Mouse (Mus musculus) NIH3T3 (cell line): ENCODE measurements around the gene Cx3cr1.
A peak's percentile ranks its signal among the peaks of the same experiment; 100 is the strongest.

Experiments used
- DNase-seq: peaks from one replicate; pipeline ENCODE4 v3.0.0-alpha.2; 2012; ENCODE audit warnings: low read depth

Cx3cr1 gene

DNA sequence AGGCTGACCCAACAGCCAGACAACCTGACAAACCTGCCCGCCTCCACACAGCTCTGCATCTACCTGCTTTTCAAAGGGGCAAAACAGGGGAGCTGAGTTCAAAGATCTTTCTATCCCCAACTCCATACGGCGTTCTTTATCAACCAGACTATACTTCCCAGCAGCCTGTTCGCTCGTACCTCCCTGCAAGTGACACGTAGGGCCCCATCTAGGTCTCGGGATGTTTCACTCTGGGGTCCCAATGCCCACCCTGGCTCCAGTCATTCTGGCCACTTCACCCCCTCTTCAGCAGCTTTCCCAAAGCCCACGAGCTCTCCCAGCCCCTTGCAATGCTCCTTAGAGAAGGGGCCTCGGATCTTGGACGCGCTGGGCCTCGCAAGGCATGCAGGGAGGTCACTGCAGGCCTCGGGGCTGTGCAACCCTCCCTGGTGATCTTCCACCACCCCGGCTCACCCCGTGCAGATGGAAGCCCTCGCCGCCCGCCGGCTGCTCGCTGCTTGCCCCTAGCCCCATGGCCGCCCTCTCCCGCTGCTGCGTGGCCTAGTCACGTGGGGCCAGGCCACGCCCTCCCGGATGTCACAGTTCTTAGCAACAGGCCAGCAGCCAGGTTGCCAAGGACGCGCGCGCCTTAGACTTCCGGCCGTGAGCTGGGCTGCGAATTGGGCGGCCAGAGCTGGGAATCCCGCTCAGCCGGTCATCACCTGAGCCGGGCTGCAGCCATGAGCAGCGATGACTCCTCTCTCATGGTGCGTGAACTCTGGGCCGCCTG, 132.5 kb downstream of the Cx3cr1 start, which contains the start of the genes Gorasp1 and Ttc21a:
TSS of gene Gorasp1 (minus strand) at position 561 of the 769 bp plus-strand sequence.
TSS of gene Ttc21a (plus strand) at position 602 of the 769 bp plus-strand sequence.
- DNase-seq = peak; percentile 97

DNA sequence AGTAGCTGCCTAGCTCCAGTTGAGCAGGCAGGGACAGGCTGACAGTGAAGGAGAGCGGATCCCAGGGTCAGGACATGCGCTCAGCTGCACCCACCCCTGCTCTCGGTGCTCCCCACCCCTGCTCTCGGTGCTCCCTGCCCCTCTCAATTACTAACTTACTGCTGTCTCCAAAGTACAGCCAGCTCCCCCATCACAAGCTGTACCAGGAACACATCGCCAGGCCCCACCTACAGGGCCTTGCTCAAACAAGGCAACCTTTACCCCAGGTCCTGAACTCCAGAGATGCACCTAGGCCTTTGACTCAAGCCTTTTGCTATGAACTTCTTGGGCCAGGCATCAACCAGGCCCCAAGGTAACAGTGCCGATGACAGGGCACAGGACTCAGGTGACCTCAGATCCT, 136.0 kb downstream of the Cx3cr1 start:
- DNase-seq = no peak

DNA sequence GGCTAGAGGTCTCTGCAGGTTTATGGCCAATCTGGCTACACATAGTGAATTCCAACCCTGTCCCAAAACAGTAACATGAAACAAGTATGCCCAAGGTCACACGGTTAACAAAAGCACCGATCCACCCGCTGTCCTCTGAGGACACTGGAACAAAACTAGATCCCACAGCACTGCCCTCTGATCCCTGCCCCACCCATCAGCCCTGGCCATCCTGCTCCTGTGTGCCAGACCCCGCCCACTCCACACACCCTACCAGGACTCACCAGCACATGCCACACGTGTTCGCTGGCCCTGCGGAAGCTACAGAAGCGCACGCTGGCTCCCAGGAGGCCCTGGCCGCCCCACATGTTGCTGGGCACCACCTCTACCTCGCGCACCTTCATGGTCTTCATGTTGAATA, 137.3 kb downstream of the Cx3cr1 start:
- DNase-seq = no peak

DNA sequence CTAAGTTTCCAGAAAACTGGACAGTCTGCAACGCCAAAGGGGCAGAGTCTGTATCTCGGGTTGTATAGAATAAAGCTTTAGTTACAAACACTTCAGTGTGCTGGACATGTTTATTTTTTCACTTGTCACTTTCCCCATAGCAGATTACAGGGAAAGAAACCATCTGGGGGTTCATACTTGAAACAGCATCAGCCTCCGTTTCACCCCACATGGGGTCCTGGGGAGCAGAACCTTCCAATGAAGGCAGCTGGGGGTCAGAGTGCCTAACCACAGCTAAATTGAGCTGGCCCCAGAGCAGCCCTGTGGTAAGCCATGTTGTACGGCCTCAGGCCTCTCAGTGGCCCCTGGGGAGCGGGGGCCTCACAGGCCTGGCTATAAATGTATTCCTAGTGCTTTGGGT, 143.2 kb downstream of the Cx3cr1 start:
- peak; percentile 45 for DNase-seq

DNA sequence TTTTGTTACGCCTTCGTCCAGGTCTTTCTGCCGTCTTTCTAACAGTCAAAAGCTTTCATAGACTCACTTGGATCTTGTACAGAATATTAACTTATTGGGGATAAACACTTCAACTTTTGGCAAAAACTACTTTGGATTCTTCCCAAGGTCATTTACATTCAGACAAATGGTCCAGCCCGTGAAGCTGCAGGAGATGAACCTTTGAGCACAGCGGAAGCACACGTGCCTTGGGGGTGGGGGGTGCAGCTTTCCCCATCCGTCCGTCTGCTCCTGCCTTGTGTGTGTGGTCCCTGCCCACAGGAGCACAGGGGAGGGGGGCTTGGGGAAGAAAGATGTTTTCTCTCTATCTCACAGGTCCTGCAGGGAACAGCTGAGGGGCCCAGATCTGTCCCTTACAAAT, 143.9 kb downstream of the Cx3cr1 start:
- DNase-seq = no peak

DNA sequence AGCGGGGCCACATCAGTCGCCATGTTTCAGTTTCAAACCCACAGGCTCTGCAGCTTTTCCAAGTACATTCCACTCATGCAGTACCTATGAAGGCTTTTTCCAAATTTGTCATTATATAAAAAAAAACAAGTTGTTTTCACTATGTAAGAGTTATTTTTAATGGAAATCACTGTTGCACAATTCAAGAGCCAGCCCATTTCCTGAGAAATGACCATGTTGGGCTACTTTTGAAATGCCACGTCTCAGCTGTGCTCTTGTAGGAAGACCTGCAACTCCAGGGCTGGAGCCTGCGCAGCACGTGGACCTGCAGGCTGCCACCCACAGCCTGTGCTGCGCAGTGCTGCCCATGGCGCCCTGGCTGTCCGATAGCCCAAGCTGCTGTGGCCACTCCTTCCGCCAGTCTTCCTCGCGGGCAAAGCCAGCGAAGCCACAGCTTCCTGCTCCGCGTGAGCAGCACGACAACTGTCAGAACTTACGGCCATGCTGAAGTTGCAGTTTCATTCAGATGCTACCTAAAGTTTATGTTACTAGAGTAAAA, 144.5 kb downstream of the Cx3cr1 start:
- peak; percentile 9 for DNase-seq

DNA sequence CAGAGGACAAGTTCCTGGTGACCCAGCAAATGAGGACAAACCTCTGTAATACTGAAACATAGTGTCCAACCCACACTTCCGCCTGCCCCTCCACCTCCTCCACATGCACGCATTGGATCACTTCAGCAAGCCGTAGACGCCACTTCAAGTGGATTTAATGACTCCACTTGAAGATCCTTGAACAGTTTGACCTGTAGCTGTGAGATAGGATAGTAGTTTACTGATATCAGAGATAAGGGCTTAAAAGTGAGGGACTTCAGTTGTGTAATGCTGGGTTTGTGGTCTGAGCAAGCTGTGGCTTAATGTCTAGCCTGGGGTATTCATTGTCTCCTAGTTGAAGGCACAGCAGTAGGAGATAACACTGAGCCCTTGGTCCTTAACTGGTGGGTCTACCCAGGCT, 146.2 kb downstream of the Cx3cr1 start:
- no peak for DNase-seq

DNA sequence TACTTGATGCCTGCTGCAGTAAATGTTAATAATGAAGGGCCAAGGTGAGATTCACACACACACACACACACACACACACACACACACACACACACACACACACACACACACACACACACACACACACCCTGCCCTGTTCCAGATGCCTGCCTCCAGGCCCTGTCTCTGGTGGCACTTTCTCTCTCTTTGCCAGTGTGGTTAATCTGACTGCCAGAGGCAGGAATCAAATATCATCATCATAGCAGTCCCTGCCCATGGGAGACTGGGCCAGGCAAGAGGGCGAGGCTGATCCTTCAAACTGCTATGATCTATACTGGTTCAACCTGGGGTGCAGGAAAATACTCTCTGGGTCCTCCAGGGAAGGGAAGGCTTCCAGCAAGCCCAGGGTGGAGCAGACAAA, 149.8 kb downstream of the Cx3cr1 start:
- no peak for DNase-seq

DNA sequence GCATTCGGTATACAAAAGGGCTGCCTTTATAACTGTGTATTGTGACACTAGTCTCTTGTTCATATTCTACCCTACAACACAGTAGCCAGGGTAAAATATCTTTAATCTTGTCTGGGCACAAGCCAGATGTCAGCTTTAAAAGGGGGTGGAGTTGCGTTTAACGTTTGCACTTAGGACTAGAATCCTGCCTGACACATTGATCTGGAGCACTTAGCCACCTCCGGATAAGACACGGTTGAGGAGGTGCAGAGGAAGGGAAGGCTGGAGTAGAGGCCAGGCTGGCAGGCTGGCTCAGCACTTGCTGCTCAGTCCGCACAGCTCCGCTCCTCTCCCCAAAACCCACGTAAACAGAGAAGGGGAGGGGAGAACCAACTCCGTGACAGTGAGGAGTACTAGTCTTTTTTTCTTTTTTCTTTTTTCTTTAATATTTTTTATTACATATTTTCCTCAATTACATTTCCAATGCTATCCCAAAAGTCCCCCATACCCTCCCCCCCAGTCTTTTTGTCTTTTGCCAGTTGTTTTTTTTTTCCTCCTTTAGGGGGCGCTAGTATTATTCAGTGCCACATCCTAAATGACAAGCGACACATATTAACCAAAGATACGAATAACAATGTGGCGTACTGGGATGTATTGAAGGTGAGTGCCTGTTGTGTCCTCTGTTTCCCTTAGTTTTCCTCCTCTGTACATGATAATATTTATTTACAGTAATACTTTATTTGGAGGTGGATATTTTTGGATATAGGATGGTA, 156.4 kb downstream of the Cx3cr1 start:
- DNase-seq = peak; percentile 49

DNA sequence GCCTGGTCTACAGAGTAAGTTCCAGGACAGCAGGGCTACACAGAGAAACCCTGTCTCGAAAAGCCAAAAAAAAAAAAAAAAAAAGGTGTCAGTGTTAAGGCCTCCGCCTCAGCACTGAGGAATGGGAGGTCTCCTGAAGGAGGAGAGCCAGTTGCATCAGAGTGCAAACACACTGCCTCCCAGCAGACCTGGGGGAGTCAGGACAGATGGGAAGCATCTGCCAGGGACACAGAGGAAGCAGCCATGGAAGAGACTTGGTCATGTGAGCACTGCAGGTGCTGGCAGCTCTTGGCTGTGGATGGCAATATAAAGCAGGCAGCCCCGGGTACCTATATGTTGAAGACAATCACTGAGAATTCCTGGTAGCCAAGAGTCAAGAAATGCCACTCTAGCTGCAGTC, 159.7 kb downstream of the Cx3cr1 start:
- DNase-seq = no peak

DNA sequence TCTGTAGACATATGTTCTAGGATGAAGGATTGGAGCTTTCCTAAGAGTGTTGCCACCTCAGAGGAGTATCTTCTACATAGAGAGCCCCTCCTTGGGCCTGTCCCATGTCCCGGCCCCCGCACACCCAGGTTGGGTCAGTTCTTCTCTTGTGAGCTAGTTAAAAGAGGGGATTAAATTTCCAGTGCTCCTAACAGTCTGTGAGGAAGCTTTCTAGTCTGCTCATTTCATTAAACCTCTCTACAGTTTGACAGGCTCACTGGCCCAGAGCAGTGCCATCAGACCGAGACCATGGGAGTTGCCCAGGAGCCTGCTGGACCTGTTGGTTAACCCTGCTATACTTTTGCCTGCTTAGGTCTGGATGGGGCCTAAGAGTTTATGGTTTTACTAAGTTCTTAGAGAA, 161.0 kb downstream of the Cx3cr1 start:
- no peak for DNase-seq

DNA sequence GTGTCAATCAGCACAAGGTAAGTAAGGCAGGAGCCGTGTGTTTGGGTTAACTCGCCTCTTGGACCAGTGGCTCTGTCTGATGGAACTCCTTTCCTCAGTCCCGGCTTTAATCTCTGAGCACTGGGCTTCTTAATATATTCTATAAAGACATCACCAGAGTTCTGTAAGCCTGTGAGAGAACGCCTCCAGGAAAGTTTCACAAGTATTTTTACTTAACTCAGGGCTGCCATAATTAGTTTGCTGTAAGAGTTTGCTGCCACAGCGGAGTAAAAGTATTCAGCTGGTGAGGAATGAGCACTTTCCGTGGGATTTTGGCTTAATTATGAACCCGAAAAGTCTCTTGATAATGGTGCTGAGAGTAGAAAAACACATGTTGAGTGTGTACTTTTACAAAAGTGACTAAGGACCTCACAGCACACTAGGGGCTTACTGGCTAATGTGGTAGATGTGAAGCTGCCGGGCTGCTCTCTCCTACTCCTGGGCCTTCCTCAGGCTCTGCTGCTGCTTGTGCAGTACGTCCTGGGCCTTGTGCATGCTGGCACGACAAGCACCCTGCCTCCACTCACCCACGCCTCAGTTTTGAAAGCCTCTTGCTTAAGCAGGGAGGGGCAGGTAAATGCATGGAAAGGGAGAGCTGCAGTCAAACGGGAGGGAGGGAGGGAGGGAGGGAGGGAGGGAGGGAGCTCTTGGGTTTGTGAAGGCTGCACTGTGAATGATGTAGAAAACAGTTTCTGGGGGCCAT, 167.1 kb downstream of the Cx3cr1 start:
- no peak for DNase-seq

DNA sequence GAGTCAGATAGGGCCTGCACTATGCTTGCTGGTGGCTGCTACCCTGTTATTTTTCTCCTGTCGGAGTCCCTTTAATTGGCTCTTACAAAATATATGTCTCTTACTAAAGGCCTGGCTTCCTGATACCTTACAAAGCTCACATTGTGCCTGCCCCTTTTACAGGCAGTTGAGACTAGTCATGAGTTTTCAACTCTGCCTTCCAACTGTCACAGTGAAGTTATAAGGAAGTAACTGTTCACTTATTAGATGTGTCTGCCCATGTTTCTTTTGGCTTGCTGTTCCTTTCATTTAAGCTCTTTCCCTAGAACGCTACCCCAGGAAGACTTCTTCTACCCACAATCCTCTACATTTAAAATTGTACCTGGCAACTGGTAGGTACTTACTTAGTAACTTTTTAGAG, 170.2 kb downstream of the Cx3cr1 start:
- no peak for DNase-seq

DNA sequence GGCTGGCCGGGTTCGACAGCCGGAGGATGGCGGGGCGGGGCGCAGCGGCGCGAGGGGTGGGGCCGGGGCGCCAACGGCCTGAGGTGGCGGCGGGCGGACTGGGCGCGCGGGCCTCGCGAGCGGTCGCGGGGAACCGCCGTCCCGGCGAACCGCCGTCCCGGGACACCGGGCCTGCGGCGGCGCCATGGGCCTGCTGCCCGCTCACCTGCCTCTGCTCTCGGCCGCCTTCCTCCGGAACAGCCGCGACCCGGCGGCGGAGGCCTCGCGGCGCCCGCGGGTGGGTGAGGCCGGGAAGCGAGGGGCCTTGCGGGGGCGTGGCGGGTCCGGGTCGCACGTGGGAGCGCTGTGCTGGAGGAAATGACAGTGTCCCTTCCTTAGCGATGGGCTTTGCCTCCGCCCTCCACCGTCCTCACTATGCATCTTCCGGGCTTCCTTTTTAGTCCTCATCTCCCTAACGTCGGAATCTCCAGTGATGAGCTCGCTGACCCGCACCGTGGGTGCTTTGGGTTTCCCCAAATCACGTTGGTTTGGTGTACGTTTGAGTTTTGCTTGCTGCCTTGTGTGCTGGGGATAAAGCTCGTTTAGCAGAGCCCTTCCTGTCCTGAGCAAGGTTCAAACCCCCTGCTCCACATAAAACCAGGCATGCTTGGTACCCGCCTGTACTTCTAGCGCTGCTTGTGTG, 174.5 kb downstream of the Cx3cr1 start:
- peak; percentile 10 for DNase-seq

DNA sequence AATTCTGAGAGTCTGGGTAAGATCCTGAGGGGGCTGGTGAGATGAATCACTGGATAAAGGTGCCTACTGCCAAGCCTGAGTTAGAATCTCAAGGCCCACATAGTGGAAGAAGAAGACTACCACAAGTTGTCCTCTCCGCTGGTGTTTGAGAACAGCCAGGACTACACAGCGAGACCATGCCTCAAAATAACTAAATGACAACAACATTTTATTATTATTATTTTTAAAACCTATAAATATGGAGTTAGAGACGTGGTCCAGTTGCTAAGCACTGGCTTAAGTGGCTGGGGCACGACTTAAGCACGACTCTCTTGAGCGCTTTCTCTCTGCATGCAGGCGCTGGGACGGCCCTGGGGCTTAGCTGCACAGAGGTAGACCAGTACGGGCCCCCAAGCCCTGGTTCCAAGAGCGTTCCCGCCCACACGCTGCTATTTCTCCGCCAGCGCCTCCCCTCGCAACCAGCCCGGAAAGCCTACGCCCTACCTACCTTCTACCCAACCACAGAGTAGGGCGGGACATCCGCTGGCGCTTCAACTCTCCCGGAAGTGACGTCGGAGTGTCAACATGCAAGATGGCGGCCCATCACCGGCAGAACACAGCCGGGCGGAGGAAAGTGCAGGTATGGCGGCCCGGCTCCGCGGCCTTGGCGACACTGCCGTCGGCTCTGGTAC, 175.2 kb downstream of the Cx3cr1 start, which contains the start of gene Wdr48:
TSS of gene Wdr48 (plus strand) at position 540 of the 671 bp plus-strand sequence.
- peak; percentile 97 for DNase-seq

DNA sequence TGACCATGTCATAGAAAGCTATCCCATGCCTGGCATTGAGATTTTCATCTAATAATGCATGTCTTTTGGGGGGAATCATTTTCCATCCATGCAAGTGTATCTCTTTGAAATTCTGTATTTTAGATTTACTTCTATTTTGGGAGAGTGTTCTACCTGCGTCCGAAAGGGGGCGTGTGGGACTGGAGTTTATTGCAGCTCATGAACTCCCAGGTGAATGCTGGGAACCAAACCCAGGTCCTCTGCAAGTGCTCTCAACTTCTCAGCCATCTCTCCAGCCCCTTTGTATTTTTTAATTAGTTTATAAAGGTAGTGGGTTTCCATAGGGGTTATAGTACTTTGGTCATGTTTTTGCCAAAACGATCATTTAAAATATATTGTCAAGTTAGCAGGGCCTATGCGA, 175.8 kb downstream of the Cx3cr1 start:
- no peak for DNase-seq

DNA sequence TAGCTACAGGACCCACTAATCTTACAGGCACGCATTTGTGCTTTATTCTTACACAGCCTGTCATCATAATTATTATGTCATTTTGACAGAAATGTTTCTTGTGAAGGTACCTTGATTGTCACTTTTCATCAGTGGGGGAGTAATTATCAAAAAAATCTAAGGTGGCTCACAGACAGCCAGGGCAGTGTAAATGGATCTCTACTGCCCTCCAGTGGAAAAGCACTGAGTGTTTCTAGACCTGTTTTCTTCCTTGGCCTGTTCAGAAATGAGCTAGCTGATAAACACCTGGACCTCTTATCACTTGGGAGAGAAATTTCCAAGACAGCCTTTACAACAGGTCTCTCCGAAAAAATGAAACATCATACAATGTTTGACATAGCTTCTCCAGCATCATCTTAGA, 179.0 kb downstream of the Cx3cr1 start:
- peak; percentile 49 for DNase-seq

DNA sequence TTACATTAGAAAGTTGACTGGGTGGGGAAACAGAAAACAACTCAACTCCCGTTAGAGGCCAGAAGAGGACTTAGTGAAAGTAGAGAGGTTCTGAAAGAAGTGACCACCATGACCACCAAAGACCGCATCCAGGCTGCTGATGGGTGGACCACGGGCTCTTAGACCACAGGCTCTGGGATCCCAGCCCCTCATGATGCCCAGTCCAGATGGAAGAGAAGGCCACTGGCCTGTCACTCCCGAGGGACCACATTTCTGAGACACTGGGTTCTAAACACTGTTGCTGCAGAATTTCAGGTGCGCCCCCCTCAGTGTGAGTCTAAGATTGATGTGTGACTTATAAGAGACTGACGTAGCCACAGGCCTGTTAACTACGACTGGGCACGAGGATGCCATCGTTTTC, 180.2 kb downstream of the Cx3cr1 start:
- DNase-seq = no peak

DNA sequence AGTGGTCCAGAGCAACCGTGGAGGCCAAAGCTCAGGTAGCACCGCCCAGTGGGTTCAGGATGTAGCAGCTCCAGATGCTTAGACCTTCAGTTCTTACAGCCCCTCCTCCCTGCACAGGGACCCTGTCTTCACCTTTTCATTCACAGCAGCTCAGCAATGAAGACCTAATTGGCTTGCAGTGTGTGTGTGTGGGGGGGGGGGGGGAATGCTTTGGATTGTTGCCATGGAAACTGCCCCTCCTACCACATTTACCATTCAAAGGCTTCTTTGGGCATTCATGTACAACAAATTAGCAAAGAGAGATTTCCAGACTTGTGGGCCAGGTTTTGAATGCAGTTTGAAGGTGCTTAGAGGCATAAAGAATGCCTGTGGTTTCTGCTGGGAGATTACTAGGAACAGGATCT, 180.8 kb downstream of the Cx3cr1 start:
- DNase-seq = no peak

DNA sequence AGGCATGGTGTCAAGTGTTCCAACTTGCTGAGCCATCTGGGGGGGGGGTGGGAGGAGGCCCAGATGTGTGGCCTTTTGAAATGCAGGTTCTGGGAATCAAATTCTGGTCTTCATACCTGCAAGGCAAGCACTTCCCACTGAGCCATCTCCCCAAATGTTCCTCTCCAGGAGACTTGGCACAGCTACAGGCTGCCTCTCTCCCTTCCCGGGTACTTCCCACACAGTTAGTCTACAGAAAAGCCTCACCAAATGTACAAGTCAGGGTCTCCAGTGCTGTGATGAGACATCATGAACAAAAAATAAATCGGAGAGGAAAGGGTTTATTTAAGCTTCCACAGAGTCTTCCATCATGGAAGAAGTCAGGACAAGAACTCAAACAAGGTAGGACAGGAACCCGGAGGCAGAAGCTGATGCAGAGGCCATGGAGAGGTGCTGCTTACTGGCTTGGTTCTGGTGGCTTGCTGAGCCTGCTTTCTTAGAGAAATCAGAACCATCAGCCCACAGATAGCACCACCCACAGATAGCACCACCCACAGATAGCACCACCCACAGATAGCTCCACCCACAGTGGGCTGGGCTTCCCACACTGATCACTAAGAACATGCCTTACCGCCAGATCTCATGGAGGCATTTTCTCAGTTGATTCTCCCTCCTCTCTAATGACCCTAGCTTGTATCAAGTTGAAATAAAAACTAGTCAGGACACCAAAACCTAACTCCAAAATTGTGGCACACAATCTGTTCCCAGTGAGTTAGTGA, 182.4 kb downstream of the Cx3cr1 start:
- DNase-seq = peak; percentile 7
